Mouse (Mus musculus) stomach, postnatal 0 days (tissue): ENCODE data around the gene Myh6.
"Not testable (repeated sequence)": the region's sequence is repeated elsewhere in the genome, so short reads cannot be mapped to it uniquely, and the experiment has no call there.

Source experiments
- CTCF ChIP-seq: IDR thresholded peaks from 2 replicates; pipeline ENCODE4 v1.5.1; 2016; ENCODE audit warnings: antibody characterized with exemption, low read depth, mild to moderate bottlenecking, moderate library complexity
- EP300 ChIP-seq: optimal IDR thresholded peaks from 2 replicates; pipeline ENCODE3; 2016; ENCODE audit warnings: antibody characterized with exemption

DNA sequence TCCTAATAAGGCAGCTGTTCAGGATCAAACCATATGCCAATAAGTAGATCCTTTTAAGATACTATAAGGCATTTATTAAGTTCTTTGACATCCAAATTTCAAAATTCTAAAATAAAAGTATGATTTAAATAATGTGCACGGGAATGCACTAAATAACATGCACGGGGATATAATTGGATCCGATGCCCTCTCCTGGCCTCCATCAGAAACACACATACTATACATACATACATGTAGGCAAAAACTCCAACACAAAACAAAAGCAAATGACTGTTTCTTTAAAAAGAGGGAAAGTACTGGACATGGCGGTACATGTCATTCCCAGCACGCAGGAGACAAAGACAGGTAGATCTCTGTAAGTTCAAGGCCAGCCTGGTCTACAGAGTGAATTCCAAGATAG is 33.1 kb upstream of the Myh6 start:
- peak; percentile 45 for TF ChIP-seq CTCF
- TF ChIP-seq EP300 = not testable (repeated sequence)
